Mouse (Mus musculus) limb, embryonic 11.5 days (tissue): ENCODE results near the gene Slc25a10. TPM values are rescaled to one million over a fixed set of nuclear protein-coding genes. Genes with fewer than 3 reads are reported as not detected.

Experiments used
- ATAC-seq: fragments of 200-750 bp; cut with Nextera tagmentation; 2 replicates; pipeline ENCODE4 v1.8.0; 2017; ENCODE audit warnings: low read depth; ENCODE audit not compliant: insufficient number of reproducible peaks, low FRiP score, low TSS enrichment
- DNase-seq: peaks from one replicate; pipeline ENCODE4 v3.0.0-alpha.2; 2015; ENCODE audit warnings: low spot score
- H3K27ac ChIP-seq: fragments of 300-500 bp; sonication (generic); replicated peaks from 2 replicates; pipeline ENCODE4 v1.5.1; 2014; ENCODE audit warnings: low read depth, mild to moderate bottlenecking, low read length
- H3K27me3 ChIP-seq: fragments of 300-500 bp; sonication (generic); 2 replicates; pipeline ENCODE4 v1.6.1; 2014; ENCODE audit warnings: mild to moderate bottlenecking, low read length, mixed read lengths; ENCODE audit not compliant: control insufficient read depth, insufficient read depth
- H3K36me3 ChIP-seq: fragments of 300-500 bp; sonication (generic); 2 replicates; pipeline ENCODE4 v1.6.1; 2014; ENCODE audit warnings: mild to moderate bottlenecking, low read length, moderate library complexity, mixed read lengths; ENCODE audit not compliant: control insufficient read depth, insufficient read depth
- H3K4me1 ChIP-seq: fragments of 300-500 bp; sonication (generic); 2 replicates; pipeline ENCODE4 v1.6.1; 2014; ENCODE audit warnings: low read length, mixed read lengths; ENCODE audit not compliant: control insufficient read depth, insufficient read depth
- H3K4me2 ChIP-seq: fragments of 300-500 bp; sonication (generic); 2 replicates; pipeline ENCODE4 v1.6.1; 2014; ENCODE audit warnings: low read depth, mild to moderate bottlenecking, moderate library complexity; ENCODE audit not compliant: severe bottlenecking
- H3K4me3 ChIP-seq: fragments of 300-500 bp; sonication (generic); 2 replicates; pipeline ENCODE4 v1.5.1; 2014; ENCODE audit warnings: low read depth, low read length
- H3K9ac ChIP-seq: fragments of 300-500 bp; sonication (generic); 2 replicates; pipeline ENCODE4 v1.6.1; 2014; ENCODE audit warnings: mild to moderate bottlenecking, low read length
- H3K9me3 ChIP-seq: fragments of 300-500 bp; sonication (generic); 2 replicates; pipeline ENCODE4 v1.6.1; 2016; ENCODE audit warnings: low read length; ENCODE audit not compliant: control insufficient read depth
- WGBS: fragments of 180-500 bp; shearing (Covaris S2); extraction: QIAGEN DNeasy Blood & Tissue Kit; methylation state at CpG from one replicate; pipeline ENCODE4 v1.1.7; 2014; 5-methylcytosine and 5-hydroxymethylcytosine counted together
- polyA plus RNA-seq: library from polyadenylated mRNA; unstranded; fragments of >200 nt; fragmentation: Nextera tagmentation; extraction: Ambion mirVana; gene quantifications from 2 replicates; pipeline ENCODE4 v1.2.1, GENCODE M21; 2014

Slc25a10 gene
- polyA plus RNA-seq, 1 experiment from 2014 or later, result 57.8 TPM

GRCm38 (mm10) chr11:120531646-120532045, 40.0 kb downstream of the Slc25a10 start:
- H3K36me3 ChIP-seq, result no peaks in the 10 kb centered on the region
- ATAC-seq (no peak), DNase-seq (no peak)
- peak overlapping the region; percentile 41; the same call in 1 of the 2 replicates for H3K4me3 ChIP-seq
- H3K9me3 ChIP-seq, result no peaks in the 10 kb centered on the region
- WGBS, result 24% methylated on average over 9 of the region's 9 CpGs
- no peak overlapping the region for H3K27ac ChIP-seq
- peaks cover 56% of the 10 kb centered on the region for H3K27me3 ChIP-seq
- H3K4me2 ChIP-seq, result 0 out of 2 replicates have a peak overlapping the region, but pooled peaks have one; percentile 16
- H3K4me1 ChIP-seq, result peaks cover 7% of the 10 kb centered on the region; the same call in 1 of the 2 replicates
- no peak overlapping the region for H3K9ac ChIP-seq

DNA sequence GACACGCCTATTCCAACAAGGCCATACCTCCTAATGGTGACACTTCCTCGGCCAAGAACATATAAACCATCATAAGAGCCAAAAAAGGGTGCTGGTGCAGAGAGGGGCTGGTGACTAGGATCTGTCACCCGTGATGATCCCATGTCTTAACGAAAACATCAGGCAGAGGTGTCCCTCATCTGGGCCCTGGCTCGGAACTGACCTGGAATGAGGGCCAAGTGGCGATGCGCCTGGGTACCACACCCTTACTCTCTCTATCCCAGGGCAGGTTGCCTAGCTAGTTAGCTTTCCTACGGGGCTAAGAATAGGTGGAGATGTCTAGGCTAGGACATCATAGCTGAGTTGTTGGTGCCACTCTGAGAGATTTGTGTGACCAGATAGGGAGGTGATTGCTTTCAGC, 42.5 kb downstream of the Slc25a10 start:
- Histone ChIP-seq H3K4me2 (no peak overlapping the region), H3K36me3 (no peaks in the 10 kb centered on the region), H3K4me1 (peaks cover 10% of the 10 kb centered on the region), H3K4me3 (no peak overlapping the region), H3K9me3 (no peaks in the 10 kb centered on the region), H3K9ac (no peak overlapping the region), H3K27ac (no peak overlapping the region), H3K27me3 (peaks cover 45% of the 10 kb centered on the region)
- WGBS, result 86% methylated on average over 8 of the region's 8 CpGs
- DNase-seq (no peak), ATAC-seq (no peak)

- no peaks in the 10 kb centered on the region for H3K36me3 ChIP-seq
- DNase-seq (no peak), ATAC-seq (no peak)
- H3K27ac ChIP-seq, result no peak overlapping the region
- H3K4me2 ChIP-seq, result no peak overlapping the region
- H3K4me3 ChIP-seq, result no peak overlapping the region
- 76% methylated on average over 3 of the region's 3 CpGs for WGBS
- no peaks in the 10 kb centered on the region for H3K9me3 ChIP-seq
- peaks cover 19% of the 10 kb centered on the region for H3K4me1 ChIP-seq
- no peak overlapping the region for H3K9ac ChIP-seq
- peaks cover 35% of the 10 kb centered on the region for H3K27me3 ChIP-seq
Observed at GRCm38 (mm10) chr11:120535145-120535544, 43.5 kb downstream of the Slc25a10 start.

DNA sequence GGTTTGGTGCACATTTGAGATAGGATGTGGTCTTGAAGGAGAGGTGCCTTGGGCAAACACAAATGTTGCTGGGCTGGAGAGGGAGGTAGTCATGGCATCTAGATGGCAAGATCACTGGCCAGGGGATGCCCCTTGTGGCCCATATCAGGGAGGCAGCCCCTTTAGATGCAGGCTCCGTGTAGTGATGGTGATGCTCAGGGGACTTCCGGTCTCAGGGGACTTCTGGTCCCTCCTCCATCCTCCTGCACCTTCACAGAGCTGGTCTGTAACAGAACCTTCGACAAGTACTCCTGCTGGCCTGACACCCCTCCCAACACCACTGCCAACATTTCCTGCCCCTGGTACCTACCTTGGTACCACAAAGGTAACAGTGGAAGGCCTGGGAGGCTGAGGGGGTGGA, 44.2 kb downstream of the Slc25a10 start:
- H3K9ac ChIP-seq, result no peak overlapping the region
- H3K4me3 ChIP-seq, result no peak overlapping the region
- H3K4me1 ChIP-seq, result peaks cover 15% of the 10 kb centered on the region
- ATAC-seq (no peak), DNase-seq (no peak)
- no peak overlapping the region for H3K4me2 ChIP-seq
- H3K36me3 ChIP-seq, result no peaks in the 10 kb centered on the region
- WGBS, result 83% methylated on average over 3 of the region's 3 CpGs
- H3K27me3 ChIP-seq, result peaks cover 28% of the 10 kb centered on the region
- H3K9me3 ChIP-seq, result no peaks in the 10 kb centered on the region
- H3K27ac ChIP-seq, result no peak overlapping the region

GRCm38 (mm10) chr11:120538485-120538884, 46.8 kb downstream of the Slc25a10 start:
- no peak overlapping the region for H3K27ac ChIP-seq

GRCm38 (mm10) chr11:120538955-120539284, 47.3 kb downstream of the Slc25a10 start:
- Histone ChIP-seq H3K36me3 (peaks cover 12% of the 10 kb centered on the region), H3K4me2 (no peak overlapping the region; the same call in 1 of the 2 replicates), H3K9ac (no peak overlapping the region), H3K9me3 (no peaks in the 10 kb centered on the region), H3K4me1 (peaks cover 12% of the 10 kb centered on the region), H3K27ac (no peak overlapping the region), H3K4me3 (no peak overlapping the region), H3K27me3 (peaks cover 7% of the 10 kb centered on the region; the same call in 1 of the 2 replicates)
- DNase-seq (no peak), ATAC-seq (no peak)
- WGBS, result 65% methylated on average over 8 of the region's 8 CpGs

More at GRCm38 (mm10) chr11:120538485-120538884, 46.8 kb downstream of the Slc25a10 start:
- Histone ChIP-seq H3K36me3 (peaks cover 8% of the 10 kb centered on the region), H3K4me2 (no peak overlapping the region), H3K9me3 (no peaks in the 10 kb centered on the region), H3K4me1 (peaks cover 12% of the 10 kb centered on the region), H3K4me3 (no peak overlapping the region), H3K9ac (no peak overlapping the region), H3K27me3 (peaks cover 7% of the 10 kb centered on the region; the same call in 1 of the 2 replicates)
- ATAC-seq (no peak), DNase-seq (no peak)
- WGBS, result 88% methylated on average over 3 of the region's 3 CpGs

- H3K4me1 ChIP-seq, result peaks cover 12% of the 10 kb centered on the region
- H3K36me3 ChIP-seq, result peaks cover 16% of the 10 kb centered on the region
- no peaks in the 10 kb centered on the region for H3K9me3 ChIP-seq
- H3K4me3 ChIP-seq, result no peak overlapping the region
- peak; percentile 53 for DNase-seq
- H3K4me2 ChIP-seq, result peak overlapping the region; percentile 22; the same call in 1 of the 2 replicates
- H3K27ac ChIP-seq, result peak overlapping the region; percentile 47; the same call in 1 of the 2 replicates
- H3K9ac ChIP-seq, result peak overlapping the region; percentile 47
- 0 out of 2 replicates have a peak, but pooled peaks cover 4% of the 10 kb centered on the region for H3K27me3 ChIP-seq
- 29% methylated on average over 10 of the region's 10 CpGs for WGBS
- ATAC-seq, result 0 out of 2 replicates have a peak, but pooled peaks have one; percentile 44
Observed at GRCm38 (mm10) chr11:120539285-120540014, 47.8 kb downstream of the Slc25a10 start.

DNA sequence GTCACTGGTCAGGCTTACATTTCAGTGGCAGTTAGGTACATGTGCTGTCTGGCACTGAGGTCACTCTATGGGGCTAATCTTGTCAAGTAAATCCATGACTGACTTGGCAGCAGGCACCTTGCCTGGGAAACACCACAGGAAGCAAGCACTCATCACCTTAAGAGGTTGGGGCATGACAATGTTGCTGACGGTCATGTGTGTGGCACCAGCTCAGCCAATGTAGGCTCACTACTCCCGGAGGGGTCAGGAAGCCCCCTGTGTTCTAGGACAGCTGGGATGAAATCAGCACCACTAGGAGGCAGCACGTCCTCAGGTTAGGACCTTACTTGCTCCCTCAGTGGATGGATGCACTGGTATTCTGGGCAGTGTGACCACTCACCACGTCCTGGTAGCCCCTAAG, 50.3 kb downstream of the Slc25a10 start:
- H3K4me2 ChIP-seq, result no peak overlapping the region
- DNase-seq (peak; percentile 37), ATAC-seq (no peak)
- H3K4me1 ChIP-seq, result peaks cover 12% of the 10 kb centered on the region
- H3K27me3 ChIP-seq, result no peaks in the 10 kb centered on the region
- H3K36me3 ChIP-seq, result peaks cover 22% of the 10 kb centered on the region
- no peak overlapping the region for H3K9ac ChIP-seq
- H3K9me3 ChIP-seq, result no peaks in the 10 kb centered on the region
- 32% methylated on average over 4 of the region's 4 CpGs for WGBS
- H3K27ac ChIP-seq, result no peak overlapping the region
- no peak overlapping the region for H3K4me3 ChIP-seq
